Mouse (Mus musculus) embryonic facial prominence, embryonic 13.5 days (tissue): ENCODE results near the gene Mcu. TPM values are rescaled to one million over a fixed set of nuclear protein-coding genes. Genes with fewer than 3 reads are reported as not detected.

Experiments
- ATAC-seq: fragments of 200-750 bp; cut with Nextera tagmentation; 2 replicates; pipeline ENCODE4 v1.8.0; 2017; ENCODE audit warnings: low read depth; ENCODE audit not compliant: insufficient number of reproducible peaks, insufficient read depth, low FRiP score, low TSS enrichment
- H3K27ac ChIP-seq: fragments of 300-500 bp; sonication (generic); 2 replicates; pipeline ENCODE4 v1.5.1; 2015; ENCODE audit warnings: moderate library complexity, mild to moderate bottlenecking, inconsistent platforms
- H3K27me3 ChIP-seq: fragments of 300-500 bp; sonication (generic); 2 replicates; pipeline ENCODE4 v1.6.1; 2015; ENCODE audit warnings: mild to moderate bottlenecking, inconsistent platforms
- H3K36me3 ChIP-seq: fragments of 300-500 bp; sonication (generic); 2 replicates; pipeline ENCODE4 v1.6.1; 2015; ENCODE audit warnings: mild to moderate bottlenecking, inconsistent platforms
- H3K4me1 ChIP-seq: fragments of 300-500 bp; sonication (generic); 2 replicates; pipeline ENCODE4 v1.6.1; 2015; ENCODE audit warnings: inconsistent platforms
- H3K4me2 ChIP-seq: fragments of 300-500 bp; sonication (generic); 2 replicates; pipeline ENCODE4 v1.6.1; 2015; ENCODE audit warnings: moderate library complexity, mild to moderate bottlenecking, inconsistent platforms
- H3K4me3 ChIP-seq: fragments of 300-500 bp; sonication (generic); 2 replicates; pipeline ENCODE4 v1.5.1; 2015; ENCODE audit warnings: mild to moderate bottlenecking, inconsistent platforms
- H3K9ac ChIP-seq: fragments of 300-500 bp; sonication (generic); 2 replicates; pipeline ENCODE4 v1.6.1; 2015; ENCODE audit warnings: mild to moderate bottlenecking, inconsistent platforms
- H3K9me3 ChIP-seq: fragments of 300-500 bp; sonication (generic); 2 replicates; pipeline ENCODE4 v1.6.1; 2016; ENCODE audit warnings: inconsistent platforms
- WGBS: fragments of 180-500 bp; shearing (Covaris S2); methylation state at CpG from one replicate; pipeline ENCODE4 v1.1.7; 2015; ENCODE audit warnings: mixed read lengths; 5-methylcytosine and 5-hydroxymethylcytosine counted together
- polyA plus RNA-seq: library from polyadenylated mRNA; unstranded; fragments of >200 nt; fragmentation: Nextera tagmentation; extraction: Ambion mirVana; gene quantifications from 2 replicates; pipeline ENCODE4 v1.2.1, GENCODE M21; 2015

The Mcu gene
- polyA plus RNA-seq, 1 experiment from 2014 or later, result 30.1 TPM

DNA sequence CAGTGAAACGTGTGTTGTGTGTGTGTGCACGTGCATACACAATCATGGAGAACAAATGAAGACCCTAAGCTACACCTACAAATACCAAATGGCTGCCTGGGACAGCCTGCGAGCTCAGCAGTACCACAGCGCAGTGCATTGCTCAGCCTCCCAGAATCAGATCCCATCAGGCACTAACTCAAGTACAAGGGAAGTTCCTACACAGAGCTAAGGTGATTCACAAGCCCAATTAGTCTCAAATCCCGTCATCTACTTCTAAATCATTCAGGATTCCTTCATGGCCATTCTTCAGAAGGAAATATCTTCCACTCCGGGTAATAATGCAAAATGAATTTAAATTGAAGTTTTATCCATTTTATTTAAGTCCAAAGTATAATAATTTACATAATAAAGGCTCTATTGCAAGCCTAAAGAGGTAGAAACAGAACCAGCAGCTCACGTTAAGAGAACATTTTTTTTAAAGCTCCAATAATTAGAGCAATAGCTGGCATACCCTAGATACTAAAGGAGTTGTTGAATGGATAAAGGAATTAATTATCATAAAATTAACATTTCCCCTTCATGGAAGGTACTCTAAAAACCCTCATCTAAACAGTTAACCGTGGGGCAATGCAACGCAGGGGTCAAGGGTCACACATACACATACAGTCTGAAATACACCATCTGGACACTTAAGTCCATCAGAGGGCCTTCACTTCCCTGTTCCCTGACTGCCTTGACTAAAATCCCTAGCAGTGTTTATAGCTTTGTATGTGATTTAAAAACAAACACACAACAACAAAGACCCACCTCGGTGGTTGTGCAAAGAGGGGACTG, 47.6 kb downstream of the Mcu start:
- no peak for ATAC-seq
- no peaks in the 10 kb centered on the region for H3K36me3 ChIP-seq
- no peak overlapping the region for H3K27ac ChIP-seq
- no peak overlapping the region for H3K4me3 ChIP-seq
- peaks cover 8% of the 10 kb centered on the region; the same call in 1 of the 2 replicates for H3K9me3 ChIP-seq
- H3K4me1 ChIP-seq, result peaks cover 21% of the 10 kb centered on the region
- 81% methylated on average over 10 of the region's 10 CpGs for WGBS
- H3K27me3 ChIP-seq, result no peaks in the 10 kb centered on the region
- no peak overlapping the region for H3K4me2 ChIP-seq
- H3K9ac ChIP-seq, result no peak overlapping the region

- 90% methylated on average over 13 of the region's 13 CpGs for WGBS
- Histone ChIP-seq H3K4me1 (peaks cover 21% of the 10 kb centered on the region), H3K27ac (no peak overlapping the region)
Observed at GRCm38 (mm10) chr10:59566968-59567367, 49.5 kb downstream of the Mcu start.

GRCm38 (mm10) chr10:59565995-59566410, 50.5 kb downstream of the Mcu start:
- no peak overlapping the region for H3K9ac ChIP-seq
- WGBS, result 69% methylated on average over 2 of the region's 2 CpGs

More at GRCm38 (mm10) chr10:59566968-59567367, 49.5 kb downstream of the Mcu start:
- Histone ChIP-seq H3K4me3 (no peak overlapping the region), H3K27me3 (no peaks in the 10 kb centered on the region), H3K4me2 (no peak overlapping the region), H3K36me3 (no peaks in the 10 kb centered on the region), H3K9me3 (no peaks in the 10 kb centered on the region), H3K9ac (no peak overlapping the region)
- ATAC-seq, result no peak

DNA sequence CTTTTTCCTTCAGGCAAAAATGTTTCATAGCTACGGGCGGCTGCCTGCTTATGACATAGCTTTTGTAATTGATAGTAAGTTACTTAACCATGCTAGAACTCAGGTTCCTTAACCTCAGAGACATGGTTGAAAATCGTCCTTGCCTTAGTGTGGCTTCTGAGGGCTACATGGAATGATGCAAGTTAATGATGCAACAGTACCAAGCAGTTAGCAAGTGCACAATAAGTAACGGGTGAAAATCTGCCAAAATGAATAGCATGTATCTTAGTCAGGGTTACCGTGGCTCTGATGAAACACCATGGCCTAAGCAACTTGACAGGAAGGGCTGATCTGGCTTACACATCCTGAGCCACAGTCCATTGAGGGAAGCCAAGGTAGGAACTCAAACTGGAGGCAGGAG, 51.9 kb downstream of the Mcu start:
- WGBS, result 78% methylated on average over 5 of the region's 5 CpGs
- H3K27me3 ChIP-seq, result no peaks in the 10 kb centered on the region
- H3K9me3 ChIP-seq, result no peaks in the 10 kb centered on the region
- H3K9ac ChIP-seq, result no peak overlapping the region
- H3K27ac ChIP-seq, result no peak overlapping the region
- no peak for ATAC-seq
- no peaks in the 10 kb centered on the region for H3K36me3 ChIP-seq
- H3K4me3 ChIP-seq, result no peak overlapping the region
- H3K4me1 ChIP-seq, result peaks cover 21% of the 10 kb centered on the region
- H3K4me2 ChIP-seq, result no peak overlapping the region

More at GRCm38 (mm10) chr10:59565995-59566410, 50.5 kb downstream of the Mcu start:
- no peaks in the 10 kb centered on the region for H3K9me3 ChIP-seq
- no peaks in the 10 kb centered on the region for H3K27me3 ChIP-seq
- H3K36me3 ChIP-seq, result no peaks in the 10 kb centered on the region
- no peak overlapping the region for H3K4me3 ChIP-seq
- ATAC-seq, result no peak
- no peak overlapping the region for H3K4me2 ChIP-seq
- H3K4me1 ChIP-seq, result peaks cover 21% of the 10 kb centered on the region
- H3K27ac ChIP-seq, result peak overlapping the region; percentile 57

DNA sequence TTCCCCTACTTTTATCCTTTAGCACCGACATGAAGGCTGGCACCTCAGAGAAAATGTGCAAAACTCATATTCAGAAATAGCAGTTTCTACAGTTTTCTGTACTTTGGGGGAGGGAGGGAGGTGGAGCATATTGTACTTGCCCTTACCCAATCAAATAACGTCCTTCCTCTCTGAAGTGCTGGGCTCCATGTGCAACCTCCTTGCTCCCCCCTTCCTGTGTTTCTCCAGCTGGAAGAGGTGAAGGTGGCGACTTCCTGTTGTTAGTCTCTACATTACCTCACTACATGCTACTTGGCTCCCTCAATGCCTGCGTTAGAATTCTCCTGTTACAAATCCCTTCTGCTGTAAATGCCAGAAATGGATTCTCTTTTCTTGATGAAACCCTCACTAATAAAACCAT, 54.0 kb downstream of the Mcu start:
- WGBS, result 54% methylated on average over 4 of the region's 4 CpGs

GRCm38 (mm10) chr10:59560126-59560525, 56.4 kb downstream of the Mcu start:
- H3K4me2 ChIP-seq, result no peak overlapping the region
- 93% methylated on average over 5 of the region's 5 CpGs for WGBS
- ATAC-seq, result no peak
- H3K9ac ChIP-seq, result no peak overlapping the region
- peaks cover 16% of the 10 kb centered on the region for H3K4me1 ChIP-seq
- no peaks in the 10 kb centered on the region for H3K36me3 ChIP-seq
- no peaks in the 10 kb centered on the region for H3K27me3 ChIP-seq
- no peaks in the 10 kb centered on the region for H3K9me3 ChIP-seq
- H3K4me3 ChIP-seq, result no peak overlapping the region
- H3K27ac ChIP-seq, result no peak overlapping the region

More for the DNA sequence above, 54.0 kb downstream of the Mcu start:
- no peak overlapping the region for H3K9ac ChIP-seq
- no peak overlapping the region for H3K27ac ChIP-seq
- H3K4me2 ChIP-seq, result no peak overlapping the region
- no peaks in the 10 kb centered on the region for H3K9me3 ChIP-seq
- ATAC-seq, result no peak
- no peaks in the 10 kb centered on the region for H3K27me3 ChIP-seq
- H3K36me3 ChIP-seq, result no peaks in the 10 kb centered on the region
- H3K4me3 ChIP-seq, result no peak overlapping the region
- H3K4me1 ChIP-seq, result peaks cover 21% of the 10 kb centered on the region

- Histone ChIP-seq H3K4me2 (no peak overlapping the region), H3K4me3 (no peak overlapping the region), H3K9me3 (no peaks in the 10 kb centered on the region), H3K4me1 (peaks cover 10% of the 10 kb centered on the region; the same call in 1 of the 2 replicates), H3K27ac (no peak overlapping the region), H3K27me3 (no peaks in the 10 kb centered on the region), H3K36me3 (no peaks in the 10 kb centered on the region), H3K9ac (no peak overlapping the region)
- 84% methylated on average over 4 of the region's 4 CpGs for WGBS
- no peak for ATAC-seq
Observed at GRCm38 (mm10) chr10:59558602-59559001, 57.9 kb downstream of the Mcu start.

- Histone ChIP-seq H3K4me2 (no peak overlapping the region), H3K27ac (no peak overlapping the region), H3K4me1 (peaks cover 10% of the 10 kb centered on the region; the same call in 1 of the 2 replicates), H3K27me3 (no peaks in the 10 kb centered on the region), H3K36me3 (no peaks in the 10 kb centered on the region), H3K9ac (no peak overlapping the region), H3K4me3 (no peak overlapping the region), H3K9me3 (no peaks in the 10 kb centered on the region)
- 88% methylated on average over 5 of the region's 5 CpGs for WGBS
- no peak for ATAC-seq
Observed at GRCm38 (mm10) chr10:59558164-59558563, 58.3 kb downstream of the Mcu start.

- 32% methylated on average over 5 of the region's 5 CpGs for WGBS
- no peak overlapping the region for H3K9ac ChIP-seq
Observed at GRCm38 (mm10) chr10:59556541-59556940, 60.0 kb downstream of the Mcu start.

DNA sequence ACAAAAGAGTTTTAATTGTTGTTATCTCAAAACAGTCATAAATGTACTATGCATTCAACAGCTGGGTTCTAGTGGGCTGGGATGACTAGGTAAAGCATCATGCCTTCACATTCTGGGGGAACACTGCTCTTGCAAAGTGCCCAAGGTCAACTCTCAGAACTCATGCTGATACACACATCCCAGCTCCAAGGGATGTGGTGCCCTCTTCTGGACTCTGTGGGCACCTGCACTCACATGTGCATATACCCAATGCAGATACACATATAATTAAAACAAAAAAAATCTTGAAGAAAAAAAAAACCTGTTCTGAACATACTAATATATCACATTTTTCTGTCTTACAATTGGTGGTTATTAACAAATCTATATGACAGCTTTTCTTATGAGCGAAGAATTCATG, 62.2 kb downstream of the Mcu start:
- ATAC-seq, result no peak
- no peak overlapping the region for H3K4me2 ChIP-seq
- H3K4me3 ChIP-seq, result no peak overlapping the region
- H3K27ac ChIP-seq, result no peak overlapping the region
- peaks cover 13% of the 10 kb centered on the region; the same call in 1 of the 2 replicates for H3K4me1 ChIP-seq
- H3K36me3 ChIP-seq, result no peaks in the 10 kb centered on the region
- H3K9me3 ChIP-seq, result no peaks in the 10 kb centered on the region
- 97% methylated on average over 1 of the region's 1 CpGs for WGBS
- H3K27me3 ChIP-seq, result no peaks in the 10 kb centered on the region
- no peak overlapping the region for H3K9ac ChIP-seq

More at GRCm38 (mm10) chr10:59556541-59556940, 60.0 kb downstream of the Mcu start:
- no peak overlapping the region for H3K4me2 ChIP-seq
- ATAC-seq, result no peak
- H3K4me1 ChIP-seq, result peaks cover 13% of the 10 kb centered on the region; the same call in 1 of the 2 replicates
- no peaks in the 10 kb centered on the region for H3K9me3 ChIP-seq
- no peaks in the 10 kb centered on the region for H3K36me3 ChIP-seq
- H3K4me3 ChIP-seq, result no peak overlapping the region
- H3K27ac ChIP-seq, result no peak overlapping the region
- H3K27me3 ChIP-seq, result no peaks in the 10 kb centered on the region

DNA sequence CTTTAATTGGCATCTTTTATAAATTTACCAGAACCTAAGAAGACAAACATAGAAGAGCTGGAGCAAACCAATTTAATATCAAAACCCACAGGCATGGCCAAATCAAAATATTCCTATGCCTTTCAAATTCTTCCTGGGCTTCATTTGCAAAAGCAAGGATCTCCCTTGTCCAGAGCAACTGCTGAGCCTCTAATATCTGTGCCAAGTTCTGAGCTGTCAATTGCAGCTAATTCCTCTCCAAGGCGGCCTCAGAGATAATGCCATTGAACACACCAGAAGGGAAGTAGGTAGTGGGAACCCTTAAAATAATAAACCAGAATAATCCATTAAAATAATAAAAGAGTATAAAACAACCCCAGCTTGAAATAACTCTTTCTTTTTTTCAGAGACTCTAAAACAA, 64.0 kb downstream of the Mcu start:
- Histone ChIP-seq H3K27me3 (no peaks in the 10 kb centered on the region), H3K9ac (no peak overlapping the region), H3K4me3 (no peak overlapping the region), H3K4me1 (peaks cover 13% of the 10 kb centered on the region; the same call in 1 of the 2 replicates), H3K4me2 (no peak overlapping the region), H3K36me3 (no peaks in the 10 kb centered on the region), H3K27ac (no peak overlapping the region), H3K9me3 (0 out of 2 replicates have a peak, but pooled peaks cover 4% of the 10 kb centered on the region)
- ATAC-seq, result no peak
- WGBS, result 78% methylated on average over 1 of the region's 1 CpGs

DNA sequence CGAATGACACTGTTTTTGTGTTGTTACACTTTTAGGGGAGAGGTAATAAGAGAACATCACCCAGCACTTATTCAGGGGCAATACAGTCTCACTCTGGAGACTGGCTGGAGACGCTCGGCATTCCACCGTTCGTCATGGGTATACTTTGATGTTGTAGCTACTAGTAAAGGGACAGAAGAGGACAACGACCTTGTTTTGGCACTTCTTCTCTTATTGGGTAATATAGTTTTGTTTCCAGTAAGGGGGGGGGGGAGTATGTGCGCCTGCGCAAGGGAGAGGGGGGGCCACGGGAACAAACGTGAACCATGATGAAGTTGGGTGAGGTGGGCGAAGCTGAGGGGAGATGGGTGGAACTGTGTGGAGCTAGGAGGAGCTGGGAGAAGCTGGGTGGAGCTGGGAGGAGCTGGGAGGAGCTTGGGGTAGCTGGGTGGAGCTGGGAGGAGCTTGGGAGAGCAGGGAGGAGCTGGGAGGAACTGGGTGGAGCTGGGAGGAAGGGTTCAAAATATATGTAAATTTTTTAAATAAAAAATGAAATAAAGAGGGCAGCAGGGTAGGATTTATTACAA, 67.6 kb downstream of the Mcu start:
- Histone ChIP-seq H3K27ac (no peak overlapping the region), H3K4me3 (no peak overlapping the region), H3K36me3 (peaks cover 10% of the 10 kb centered on the region), H3K9ac (no peak overlapping the region), H3K4me1 (peaks cover 3% of the 10 kb centered on the region; the same call in 1 of the 2 replicates), H3K27me3 (no peaks in the 10 kb centered on the region), H3K4me2 (no peak overlapping the region), H3K9me3 (peaks cover 15% of the 10 kb centered on the region)
- no peak for ATAC-seq
- WGBS, result 85% methylated on average over 11 of the region's 11 CpGs
